Mouse (Mus musculus) erythroblast, embryonic 14.5 days (primary cell): ENCODE measurements around the gene Vps8.

Experiments
- GATA1 ChIP-seq: IDR thresholded peaks from 2 replicates; pipeline ENCODE4 v1.6.1; 2012; ENCODE audit warnings: low read length, inconsistent platforms, mixed read lengths
- TAL1 ChIP-seq: IDR thresholded peaks from 3 replicates; pipeline ENCODE4 v1.6.1; 2012; ENCODE audit warnings: low read length, inconsistent platforms, mixed read lengths

GRCm38 (mm10) chr16:21664633-21665363 lies 241.9 kb downstream of the Vps8 start:
- TF ChIP-seq GATA1 (no peak), TAL1 (no peak)
